Mouse (Mus musculus) cerebellum, adult 9-10 months (tissue): Measurements from ENCODE around the gene Mbl2.
"Not testable (repeated sequence)": the region's sequence is repeated elsewhere in the genome, so short reads cannot be mapped to it uniquely, and the experiment has no call there.

Experiments
- DNase-seq: peaks from one replicate; pipeline ENCODE4 v3.0.0; 2022

The Mbl2 gene

GRCm38 (mm10) chr19:30232691-30233090 is at the start of gene Mbl2:
Gene Mbl2, plus strand, starts transcription at chr19:30232942.
- no peak for DNase-seq

GRCm38 (mm10) chr19:30185536-30185935 is 47.2 kb upstream of the Mbl2 start:
- no peak for DNase-seq

- no peak for DNase-seq
These were observed 45.5 kb upstream of the Mbl2 start for GRCm38 (mm10) chr19:30187232-30187631.

- no peak for DNase-seq
These were observed 37.7 kb upstream of the Mbl2 start for GRCm38 (mm10) chr19:30194999-30195398.

- no peak for DNase-seq
These were observed 30.6 kb upstream of the Mbl2 start for GRCm38 (mm10) chr19:30202177-30202576.

- DNase-seq: peak; percentile 10
These were observed 27.5 kb upstream of the Mbl2 start for GRCm38 (mm10) chr19:30205159-30205816.

- DNase-seq: no peak
These were observed 26.9 kb upstream of the Mbl2 start for GRCm38 (mm10) chr19:30205874-30206273.

- no peak for DNase-seq
These were observed 25.8 kb upstream of the Mbl2 start for GRCm38 (mm10) chr19:30206981-30207380.

GRCm38 (mm10) chr19:30209006-30209405 is 23.7 kb upstream of the Mbl2 start:
- DNase-seq: not testable (repeated sequence)

GRCm38 (mm10) chr19:30214026-30214425 is 18.7 kb upstream of the Mbl2 start:
- no peak for DNase-seq

GRCm38 (mm10) chr19:30215736-30216135 is 17.0 kb upstream of the Mbl2 start:
- not testable (repeated sequence) for DNase-seq

GRCm38 (mm10) chr19:30216186-30216585 is 16.6 kb upstream of the Mbl2 start:
- DNase-seq: no peak

GRCm38 (mm10) chr19:30217335-30217734 is 15.4 kb upstream of the Mbl2 start:
- DNase-seq: peak; percentile 30

GRCm38 (mm10) chr19:30222593-30222992 is 10.1 kb upstream of the Mbl2 start:
- not testable (repeated sequence) for DNase-seq

GRCm38 (mm10) chr19:30229477-30229876 is 3.3 kb upstream of the Mbl2 start:
- no peak for DNase-seq

GRCm38 (mm10) chr19:30234416-30234815 is 1.7 kb downstream of the Mbl2 start:
- DNase-seq: no peak

- no peak for DNase-seq
These were observed 14.6 kb downstream of the Mbl2 start for GRCm38 (mm10) chr19:30247359-30247758.

- peak; percentile 12 for DNase-seq
These were observed 16.1 kb downstream of the Mbl2 start for GRCm38 (mm10) chr19:30248822-30249221.

GRCm38 (mm10) chr19:30252253-30252652 is 19.5 kb downstream of the Mbl2 start:
- DNase-seq: no peak

- no peak for DNase-seq
These were observed 23.6 kb downstream of the Mbl2 start for GRCm38 (mm10) chr19:30256339-30256738.

- no peak for DNase-seq
These were observed 48.4 kb downstream of the Mbl2 start for GRCm38 (mm10) chr19:30281125-30281524.

GRCm38 (mm10) chr19:30287899-30288490 is 55.3 kb downstream of the Mbl2 start:
- DNase-seq: no peak
